Mouse (Mus musculus) small intestine, adult 2 months (tissue): ENCODE measurements around the gene Arid5b. TPM values are rescaled to one million over a fixed set of nuclear protein-coding genes. Genes with fewer than 3 reads are reported as not detected.

Source experiments
- H3K27ac ChIP-seq: fragments of 200-500 bp; 2 replicates; pipeline ENCODE4 v1.5.1; 2012; ENCODE audit warnings: low read depth, low read length, control low read depth, inconsistent platforms; ENCODE audit not compliant: insufficient read depth
- H3K27me3 ChIP-seq: fragments of 200-500 bp; 2 replicates; pipeline ENCODE4 v1.6.1; 2012; ENCODE audit warnings: mild to moderate bottlenecking, moderate library complexity, low read length, inconsistent platforms; ENCODE audit not compliant: control insufficient read depth, insufficient read depth
- H3K36me3 ChIP-seq: fragments of 200-500 bp; 2 replicates; pipeline ENCODE4 v1.6.1; 2012; ENCODE audit warnings: mild to moderate bottlenecking, low read length, control low read depth, inconsistent platforms; ENCODE audit not compliant: control insufficient read depth, insufficient read depth
- H3K4me1 ChIP-seq: fragments of 200-500 bp; 2 replicates; pipeline ENCODE4 v1.6.1; 2012; ENCODE audit warnings: low read length, inconsistent platforms, mixed read lengths; ENCODE audit not compliant: control insufficient read depth, insufficient read depth, insufficient read length
- H3K4me3 ChIP-seq: fragments of 200-500 bp; 2 replicates; pipeline ENCODE4 v1.5.1; 2012; ENCODE audit warnings: low read depth, mild to moderate bottlenecking, control low read depth, inconsistent platforms, low read length, moderate library complexity
- CTCF ChIP-seq: fragments of 200-500 bp; IDR thresholded peaks from 2 replicates; pipeline ENCODE4 v1.5.1; 2012; ENCODE audit warnings: low read depth, mild to moderate bottlenecking, control low read depth, inconsistent platforms, low read length, moderate library complexity, mixed read lengths; ENCODE audit not compliant: insufficient replicate concordance, insufficient read length; ENCODE audit errors: extremely low read depth
- POLR2A ChIP-seq: fragments of 200-500 bp; IDR thresholded peaks from 2 replicates; pipeline ENCODE4 v1.6.1; 2012; ENCODE audit warnings: low read depth, mild to moderate bottlenecking, control low read depth, inconsistent platforms, low read length, moderate library complexity
- WGBS: fragments of 180-500 bp; shearing (Covaris S2); methylation state at CpG from one replicate; pipeline ENCODE4 v1.1.7; 2018; 5-methylcytosine and 5-hydroxymethylcytosine counted together
- polyA plus RNA-seq: library from polyadenylated mRNA; depleted of rRNA; stranded (reverse); fragments of >200 nt; gene quantifications from 2 replicates; pipeline ENCODE4 v1.2.3, GENCODE M21; 2012

Arid5b gene
- polyA plus RNA-seq, 1 experiment: 3.3 TPM

DNA sequence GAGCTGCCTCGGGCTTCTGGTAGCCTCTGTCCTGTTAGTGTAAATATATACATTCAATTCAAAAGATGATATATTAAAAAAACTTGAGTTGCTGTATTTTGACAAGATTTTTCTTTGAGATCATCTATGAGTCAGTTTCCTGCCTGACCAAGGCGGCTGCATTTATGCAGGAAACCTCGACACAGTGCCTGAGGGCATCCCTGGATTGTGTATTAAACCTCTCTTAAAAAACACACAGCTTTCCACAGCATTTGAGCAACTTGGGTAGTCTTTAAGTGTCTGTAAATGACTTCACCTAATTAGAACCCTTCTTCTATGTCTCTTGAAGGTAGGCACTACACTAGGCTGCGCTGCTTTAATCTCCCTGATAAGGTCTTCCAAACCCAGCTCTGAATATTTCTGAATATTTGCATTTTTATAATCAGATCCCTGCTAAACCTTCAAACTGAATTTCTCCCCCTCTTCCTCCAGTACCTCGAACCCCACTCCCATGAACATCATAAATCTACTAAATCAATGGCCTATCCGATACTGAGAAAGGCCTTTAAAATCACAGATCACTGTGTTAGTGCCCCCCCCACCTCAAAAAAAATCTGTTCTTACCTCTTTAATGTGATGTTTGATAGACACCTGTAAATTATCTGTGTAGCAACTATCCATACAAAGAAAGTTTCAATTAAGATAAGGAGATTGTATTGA, 2.7 kb upstream of the Arid5b start:
- H3K4me3 ChIP-seq: no peak overlapping the region
- H3K27me3 ChIP-seq: no peaks in the 10 kb centered on the region
- WGBS: 55% methylated on average over 6 of the region's 6 CpGs
- no peaks in the 10 kb centered on the region for H3K36me3 ChIP-seq
- TF ChIP-seq POLR2A (no peak), CTCF (no peak)
- H3K27ac ChIP-seq: no peak overlapping the region
- peaks cover 3% of the 10 kb centered on the region; the same call in 1 of the 2 replicates for H3K4me1 ChIP-seq

DNA sequence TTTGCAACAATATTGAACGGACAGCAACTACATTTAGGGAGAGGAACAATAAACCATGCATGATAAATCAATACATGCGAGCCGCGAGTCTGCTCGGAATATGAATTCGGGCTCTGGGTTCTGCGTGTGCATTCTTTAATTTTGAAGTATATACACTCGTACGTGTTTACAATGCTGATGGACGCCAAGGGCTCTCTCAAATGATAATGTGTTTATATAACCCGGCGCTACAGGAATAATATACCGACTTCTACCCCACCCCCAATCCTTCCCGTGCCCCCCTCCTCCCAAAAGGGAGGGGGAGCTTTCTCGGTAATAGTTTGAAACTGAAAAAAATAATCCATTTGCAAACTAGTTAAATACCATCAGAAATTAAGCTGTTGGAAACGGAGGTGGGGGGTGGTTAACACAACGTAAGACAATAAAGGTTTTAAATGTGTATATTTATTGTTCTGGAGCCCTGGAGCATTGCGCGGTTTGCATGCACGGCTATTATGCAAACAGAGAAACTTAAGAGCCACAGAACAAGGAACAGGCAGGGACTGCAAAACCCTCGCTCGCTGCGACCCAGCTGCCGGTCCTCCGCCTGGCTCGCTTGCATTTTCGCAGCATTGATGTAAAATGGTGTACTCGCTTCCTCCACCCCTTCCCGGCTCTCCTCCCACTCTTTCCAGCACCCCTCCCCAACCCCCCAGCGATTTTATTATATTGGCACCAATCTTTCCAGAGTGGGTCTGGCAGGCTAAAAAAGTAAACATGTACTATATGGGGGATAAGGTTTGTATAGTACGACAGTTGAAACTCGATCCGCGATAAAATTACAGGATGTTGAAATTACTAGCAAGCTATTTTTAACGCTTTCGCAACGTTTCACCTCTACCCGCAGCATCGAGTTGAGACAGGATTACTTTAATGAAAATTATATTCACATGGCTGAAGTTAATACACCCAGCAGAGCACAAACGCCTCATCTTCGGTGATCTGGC, 1.3 kb upstream of the Arid5b start:
- under 1% methylated on average over 41 of the region's 41 CpGs for WGBS
- Histone ChIP-seq H3K4me1 (peaks cover 3% of the 10 kb centered on the region; the same call in 1 of the 2 replicates), H3K27ac (peak overlapping the region; percentile 82), H3K27me3 (no peaks in the 10 kb centered on the region), H3K4me3 (peak overlapping the region; percentile 82), H3K36me3 (no peaks in the 10 kb centered on the region)
- no peak for TF ChIP-seq CTCF
- peak; percentile 60; the same call in 1 of the 2 replicates for TF ChIP-seq POLR2A

DNA sequence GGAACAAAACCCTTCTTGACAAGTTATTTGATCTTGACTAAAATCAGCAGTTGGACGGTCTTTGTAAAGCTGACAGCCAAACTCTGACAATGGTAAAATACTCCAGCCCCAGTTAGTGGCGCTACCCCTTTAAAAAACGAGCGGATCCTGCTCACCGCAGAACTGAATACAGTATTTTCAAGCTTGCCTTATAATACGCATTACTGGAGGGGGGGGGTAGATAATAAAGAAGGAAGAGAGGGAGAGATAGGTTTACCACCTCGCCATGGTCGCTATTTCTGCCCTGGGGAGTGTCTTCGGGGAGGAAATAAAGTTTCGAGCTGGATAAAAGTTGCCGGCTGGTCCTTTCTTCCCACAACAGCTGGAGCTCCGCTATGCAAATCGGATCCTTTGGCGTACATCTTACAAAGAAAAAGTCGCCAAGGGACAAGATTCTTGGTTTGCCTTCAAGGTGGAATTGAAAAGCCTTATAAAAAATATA, 829 bp downstream of the Arid5b start:
- TF ChIP-seq POLR2A: no peak; the same call in 1 of the 2 replicates
- TF ChIP-seq CTCF: no peak
- H3K36me3 ChIP-seq: no peaks in the 10 kb centered on the region
- H3K27ac ChIP-seq: peak overlapping the region; percentile 94
- no peaks in the 10 kb centered on the region for H3K27me3 ChIP-seq
- peak overlapping the region; percentile 68 for H3K4me3 ChIP-seq
- H3K4me1 ChIP-seq: no peaks in the 10 kb centered on the region
- WGBS: under 1% methylated on average over 15 of the region's 15 CpGs

DNA sequence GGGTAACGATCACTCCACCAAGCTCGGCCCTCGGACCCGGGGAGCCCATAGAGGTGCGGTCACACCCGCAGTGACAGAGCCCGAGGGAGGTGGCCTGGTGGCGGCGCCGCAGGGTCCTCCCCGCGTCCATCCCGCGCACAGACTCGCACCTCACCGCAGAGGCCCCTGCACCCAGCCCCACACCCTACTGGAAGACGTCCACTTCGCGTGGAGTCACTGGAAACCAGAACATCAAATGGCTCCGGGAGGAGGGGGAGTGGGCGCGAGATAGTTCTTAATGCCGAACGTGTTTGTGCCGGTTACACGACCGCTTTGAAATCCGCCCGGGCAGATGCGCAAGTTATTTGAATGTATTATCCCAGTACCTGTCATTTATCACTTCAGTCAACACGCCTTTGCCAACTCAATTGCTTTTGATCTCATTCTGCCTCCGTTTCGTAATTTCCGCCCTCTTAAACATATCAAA, 1.5 kb downstream of the Arid5b start:
- Histone ChIP-seq H3K27me3 (no peaks in the 10 kb centered on the region), H3K4me3 (peak overlapping the region; percentile 71), H3K4me1 (no peaks in the 10 kb centered on the region), H3K27ac (peak overlapping the region; percentile 90), H3K36me3 (no peaks in the 10 kb centered on the region)
- under 1% methylated on average over 31 of the region's 34 CpGs for WGBS
- TF ChIP-seq POLR2A (0 out of 2 replicates have a peak, but pooled peaks have one; percentile 5), CTCF (no peak)

DNA sequence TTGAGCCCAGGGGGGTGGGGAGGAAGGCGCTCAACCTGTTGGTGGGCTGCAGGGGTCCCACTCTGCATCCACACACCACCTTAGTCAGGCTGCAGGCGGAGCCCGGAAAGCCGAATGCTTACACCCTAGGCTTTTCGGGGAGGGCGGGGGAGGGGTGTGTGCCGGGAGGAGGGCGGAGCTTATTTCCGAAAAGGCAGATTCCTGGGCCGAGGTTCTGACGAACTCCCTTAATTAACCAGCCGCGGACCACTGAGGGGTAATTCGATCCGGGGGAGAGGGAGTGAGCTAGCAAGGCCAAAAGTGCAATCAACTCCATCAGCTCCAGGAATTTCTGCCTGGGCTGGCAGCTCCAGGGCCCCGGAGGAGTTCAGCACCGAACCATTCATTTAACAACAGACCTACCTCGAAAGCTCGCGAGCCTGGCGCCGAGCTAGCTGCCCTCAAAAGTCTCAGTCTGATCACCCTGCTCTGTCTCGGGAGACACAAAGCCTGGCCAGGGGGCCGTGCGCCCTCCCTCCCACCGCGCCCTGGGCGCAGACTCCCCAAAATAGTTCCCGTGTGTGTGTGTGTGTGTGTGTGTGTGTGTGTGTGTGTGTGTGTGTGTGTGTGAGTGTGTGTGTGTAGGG, 2.1 kb downstream of the Arid5b start:
- H3K4me1 ChIP-seq: no peaks in the 10 kb centered on the region
- H3K4me3 ChIP-seq: peak overlapping the region; percentile 71
- H3K27me3 ChIP-seq: no peaks in the 10 kb centered on the region
- WGBS: under 1% methylated on average over 29 of the region's 29 CpGs
- peak overlapping the region; percentile 90 for H3K27ac ChIP-seq
- 0 out of 2 replicates have a peak, but pooled peaks have one; percentile 30 for TF ChIP-seq POLR2A
- TF ChIP-seq CTCF: no peak
- H3K36me3 ChIP-seq: no peaks in the 10 kb centered on the region

DNA sequence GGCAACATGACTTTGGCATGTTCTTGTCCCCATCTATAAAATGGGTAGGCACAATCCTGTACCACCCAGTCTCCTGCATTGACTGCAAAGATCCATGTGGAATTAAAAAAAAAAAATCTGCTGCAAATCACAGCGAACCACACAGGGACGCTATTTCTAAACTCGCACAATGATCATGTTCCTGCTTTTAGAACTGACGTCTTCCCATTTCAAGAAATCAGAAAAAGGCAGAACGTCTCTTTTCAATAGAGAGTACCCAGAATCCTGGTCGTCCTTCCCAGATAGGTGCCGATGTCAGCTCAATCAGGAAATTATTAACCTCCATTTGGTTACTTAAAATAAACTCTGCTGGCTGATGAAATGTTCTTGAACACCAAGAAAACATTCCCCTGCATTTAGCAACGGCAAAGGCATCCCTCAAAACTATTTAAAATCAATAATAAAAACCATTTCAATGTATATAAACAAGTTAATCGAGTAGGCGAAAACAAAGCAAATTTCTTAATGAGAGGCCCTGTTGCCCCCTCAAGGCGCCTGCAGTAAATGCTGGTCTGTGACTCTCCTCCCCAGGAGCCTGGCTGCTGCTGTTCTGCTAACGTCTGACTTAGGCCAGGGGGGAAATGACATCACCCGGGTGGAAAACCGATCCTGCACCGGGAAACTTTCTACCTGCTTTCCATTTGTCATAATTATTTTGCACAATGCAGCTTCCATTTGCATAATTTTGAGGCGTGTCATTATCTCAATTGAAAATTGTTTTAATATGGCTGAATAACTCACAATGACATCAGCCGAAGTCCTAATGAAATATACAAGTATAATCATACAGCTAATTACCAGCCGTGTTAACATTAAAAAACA, 3.4 kb downstream of the Arid5b start:
- H3K4me3 ChIP-seq: no peak overlapping the region
- no peaks in the 10 kb centered on the region for H3K4me1 ChIP-seq
- WGBS: 16% methylated on average over 18 of the region's 18 CpGs
- H3K27ac ChIP-seq: no peak overlapping the region
- H3K36me3 ChIP-seq: no peaks in the 10 kb centered on the region
- no peaks in the 10 kb centered on the region for H3K27me3 ChIP-seq
- TF ChIP-seq CTCF: no peak
- TF ChIP-seq POLR2A: no peak
